Mouse (Mus musculus) ES-E14 (cell line): ENCODE measurements around the gene Pls1. TPM values are rescaled to one million over a fixed set of nuclear protein-coding genes. Genes with fewer than 3 reads are reported as not detected.

Source experiments
- DNase-seq: peaks from one replicate; pipeline ENCODE4 v3.0.0-alpha.2; 2013; ENCODE audit warnings: low read depth, low spot score
- H3K27ac ChIP-seq: 2 replicates; pipeline ENCODE4 v1.5.1; 2012; ENCODE audit warnings: low read depth, mild to moderate bottlenecking, low read length, moderate library complexity, mixed read lengths; ENCODE audit not compliant: poor library complexity, insufficient read depth, severe bottlenecking
- H3K36me3 ChIP-seq: 2 replicates; pipeline ENCODE4 v1.6.1; 2012; ENCODE audit warnings: mild to moderate bottlenecking, low read length, moderate library complexity, mixed read lengths; ENCODE audit not compliant: control insufficient read depth, poor library complexity, insufficient read depth, severe bottlenecking
- H3K4me1 ChIP-seq, 2 experiments: fragments of 150-350 bp in 1 of 2; sonication (generic) in 1 of 2; 2 replicates each; pipeline ENCODE4 v1.6.1; 2012; ENCODE audit warnings: low read length in 2 of 2, mild to moderate bottlenecking in 1 of 2, mixed read lengths in 1 of 2; ENCODE audit not compliant: control insufficient read depth in 2 of 2, insufficient read depth in 2 of 2, poor library complexity in 1 of 2
- H3K4me3 ChIP-seq, 2 experiments: fragments of 150-350 bp in 1 of 2; sonication (generic) in 1 of 2; 2 replicates each; pipeline ENCODE4 v1.5.1; 2012; ENCODE audit warnings: low read length in 2 of 2, low read depth in 1 of 2, mild to moderate bottlenecking in 1 of 2, mixed read lengths in 1 of 2; ENCODE audit not compliant: insufficient read depth in 1 of 2, poor library complexity in 1 of 2, severe bottlenecking in 1 of 2
- H3K9ac ChIP-seq: 2 replicates; pipeline ENCODE4 v1.6.1; 2012; ENCODE audit warnings: low read depth, mild to moderate bottlenecking, low read length, mixed read lengths; ENCODE audit not compliant: poor library complexity, insufficient read depth, severe bottlenecking
- H3K9me3 ChIP-seq: fragments of 150-350 bp; sonication (generic); 2 replicates; pipeline ENCODE4 v1.6.1; 2012; ENCODE audit warnings: low read depth, mild to moderate bottlenecking, low read length; ENCODE audit not compliant: control insufficient read depth, insufficient read depth
- CHD2 ChIP-seq: IDR thresholded peaks from 2 replicates; pipeline ENCODE4 v1.6.1; 2014; ENCODE audit warnings: mild to moderate bottlenecking, low read depth, low read length, inconsistent platforms
- HCFC1 ChIP-seq: IDR thresholded peaks from 2 replicates; pipeline ENCODE4 v1.6.1; 2012; ENCODE audit warnings: low read length, inconsistent platforms, borderline replicate concordance; ENCODE audit not compliant: insufficient read depth
- MAFK ChIP-seq: IDR thresholded peaks from 2 replicates; pipeline ENCODE4 v1.6.1; 2014; ENCODE audit warnings: mild to moderate bottlenecking, low read depth, low read length, inconsistent platforms; ENCODE audit not compliant: insufficient read depth
- ZC3H11A ChIP-seq: IDR thresholded peaks from 2 replicates; pipeline ENCODE4 v1.6.1; 2012; ENCODE audit warnings: low read depth, mild to moderate bottlenecking, inconsistent platforms, low read length, borderline replicate concordance
- ZNF384 ChIP-seq: IDR thresholded peaks from 2 replicates; pipeline ENCODE4 v1.6.1; 2012; ENCODE audit warnings: low read depth, low read length, inconsistent platforms
- in situ Hi-C, 2 experiments: fragments of 600-800 bp; cut with MboI; formaldehyde crosslinking; loops; one replicate each; pipeline ENCODE4 v1.15.1; 2025; ENCODE audit warnings: low sequenced_read_pairs in 2 of 2, inconsistent platforms in 1 of 2; ENCODE audit not compliant: unreplicated experiment in 2 of 2
- total RNA-seq: library from RNA; depleted of rRNA; stranded (reverse); fragments of 300-350 nt; gene quantifications from 2 replicates; pipeline ENCODE4 v1.2.3, GENCODE M21; 2012

The Pls1 gene
- total RNA-seq, 1 experiment, result 3.0 TPM

- DNase-seq, result no peak
- H3K27ac ChIP-seq, result no peak overlapping the region
- peak overlapping the region; percentile 33 to 56; a peak in 2 of 4 replicates for H3K4me3 ChIP-seq
- H3K9ac ChIP-seq, result 0 out of 2 replicates have a peak overlapping the region, but pooled peaks have one; percentile 56
- TF ChIP-seq MAFK (no peak), ZNF384 (no peak), HCFC1 (no peak)
- no peaks in the 10 kb centered on the region for H3K4me1 ChIP-seq
- H3K9me3 ChIP-seq, result no peaks in the 10 kb centered on the region
- no peaks in the 10 kb centered on the region for H3K36me3 ChIP-seq
- in situ Hi-C loops, result no loop called here
Observed at GRCm38 (mm10) chr9:95793986-95794744, 50.9 kb downstream of the Pls1 start.

DNA sequence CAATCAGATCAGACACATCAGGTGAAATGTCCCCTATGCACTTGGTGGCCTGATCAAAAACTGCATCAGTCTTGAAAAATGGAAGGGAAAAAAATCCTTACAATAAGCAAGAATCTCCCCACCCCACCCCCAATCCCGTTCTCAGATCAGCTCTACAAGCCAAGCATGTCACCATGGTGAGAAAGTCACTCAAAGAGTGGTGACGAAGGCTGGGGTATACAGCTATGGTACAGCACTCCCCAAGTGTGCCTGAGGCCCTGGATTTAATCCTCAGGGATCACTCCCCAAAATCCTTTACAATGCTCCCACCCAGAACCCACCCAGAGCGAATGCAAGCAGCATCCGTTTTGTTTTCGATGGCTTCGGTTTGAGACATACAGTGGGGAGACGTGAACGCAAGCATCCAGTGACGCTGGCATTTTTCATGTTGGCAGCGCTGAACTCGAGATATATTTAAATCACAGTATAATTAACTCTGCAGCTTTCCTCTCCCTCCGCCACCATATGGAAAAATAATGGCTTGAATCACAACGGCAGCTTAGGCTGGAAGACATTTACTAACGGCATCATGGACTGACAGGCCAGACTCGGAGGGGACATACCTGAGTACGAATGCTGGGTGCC lies 60.1 kb downstream of the Pls1 start:
- DNase-seq, result no peak
- H3K9ac ChIP-seq, result no peak overlapping the region
- H3K9me3 ChIP-seq, result no peaks in the 10 kb centered on the region
- H3K36me3 ChIP-seq, result no peaks in the 10 kb centered on the region
- in situ Hi-C loops, result no loop called here
- no peak for TF ChIP-seq MAFK
- no peak for TF ChIP-seq ZC3H11A
- TF ChIP-seq ZNF384, result no peak
- TF ChIP-seq HCFC1, result no peak
- no peak for TF ChIP-seq CHD2
- H3K27ac ChIP-seq, result no peak overlapping the region
- H3K4me3 ChIP-seq, result no peak overlapping the region
- no peaks in the 10 kb centered on the region for H3K4me1 ChIP-seq

GRCm38 (mm10) chr9:95783646-95784293 lies 61.3 kb downstream of the Pls1 start:
- Histone ChIP-seq H3K9ac (no peak overlapping the region), H3K4me1 (no peaks in the 10 kb centered on the region), H3K4me3 (no peak overlapping the region), H3K9me3 (no peaks in the 10 kb centered on the region), H3K36me3 (no peaks in the 10 kb centered on the region), H3K27ac (no peak overlapping the region)
- TF ChIP-seq ZC3H11A (no peak), MAFK (no peak), CHD2 (no peak), HCFC1 (no peak), ZNF384 (no peak)
- in situ Hi-C loops, result no loop called here
- DNase-seq, result no peak

DNA sequence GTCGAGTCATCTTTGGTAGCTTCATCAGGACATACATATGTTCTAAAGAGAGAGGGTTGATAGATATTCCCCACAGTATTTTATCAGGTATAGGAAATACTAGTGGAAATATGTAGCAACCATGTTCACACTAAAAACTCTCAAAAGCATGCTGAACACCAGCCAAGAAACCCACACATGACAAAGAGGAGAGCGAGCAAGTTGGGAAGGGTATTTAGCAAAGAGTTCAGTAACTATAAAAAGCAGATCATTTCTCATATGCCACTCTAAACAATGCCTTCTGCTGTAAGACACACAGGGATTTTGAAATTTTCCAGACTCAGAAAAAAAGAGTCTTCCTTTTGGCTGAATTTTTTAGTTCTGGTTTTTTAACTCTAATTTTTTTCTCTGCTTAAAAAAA lies 73.4 kb downstream of the Pls1 start:
- Histone ChIP-seq H3K9me3 (no peaks in the 10 kb centered on the region), H3K9ac (no peak overlapping the region), H3K36me3 (no peaks in the 10 kb centered on the region), H3K4me3 (no peak overlapping the region), H3K27ac (no peak overlapping the region), H3K4me1 (no peaks in the 10 kb centered on the region)
- in situ Hi-C loops, result no loop called here
- no peak for TF ChIP-seq ZC3H11A
- TF ChIP-seq ZNF384, result no peak
- TF ChIP-seq HCFC1, result no peak
- TF ChIP-seq MAFK, result no peak
- TF ChIP-seq CHD2, result no peak
- DNase-seq, result no peak
